Mouse (Mus musculus): ENCODE results near the gene Col4a4. TPM values are rescaled to one million over a fixed set of nuclear protein-coding genes. Genes with fewer than 3 reads are reported as not detected.
A peak's percentile ranks its signal among the peaks of the same experiment; 100 is the strongest.

Gene Col4a4
- total RNA-seq, 2 experiments from 2014 or later, result 4.2 to 5.0 TPM

GRCm38 (mm10) chr1:82476746-82477145, 109.9 kb downstream of the Col4a4 start:
- DNase-seq (ENCODE audit: low spot score in 2 of 2), result no peak

- peak in 1 of 2 experiments; percentile 13 for DNase-seq (ENCODE audit: low spot score in 2 of 2)
Observed at GRCm38 (mm10) chr1:82476256-82476655, 110.4 kb downstream of the Col4a4 start.

GRCm38 (mm10) chr1:82475821-82476220, 110.8 kb downstream of the Col4a4 start:
- no peak for DNase-seq (ENCODE audit: low spot score in 2 of 2)

GRCm38 (mm10) chr1:82475254-82475653, 111.4 kb downstream of the Col4a4 start:
- DNase-seq (ENCODE audit: low spot score in 2 of 2), result no peak

- no peak for DNase-seq (ENCODE audit: low spot score in 2 of 2)
Observed at GRCm38 (mm10) chr1:82474461-82474961, 112.1 kb downstream of the Col4a4 start.

GRCm38 (mm10) chr1:82473467-82473866, 113.2 kb downstream of the Col4a4 start:
- DNase-seq (ENCODE audit: low spot score in 2 of 2), result no peak

- no peak for DNase-seq (ENCODE audit: low spot score in 2 of 2)
Observed at GRCm38 (mm10) chr1:82470516-82471225, 116.0 kb downstream of the Col4a4 start.

- DNase-seq (ENCODE audit: low spot score in 2 of 2), result no peak
Observed at GRCm38 (mm10) chr1:82468872-82469271, 117.8 kb downstream of the Col4a4 start.

GRCm38 (mm10) chr1:82465321-82465853, 121.3 kb downstream of the Col4a4 start:
- DNase-seq (ENCODE audit: low spot score in 2 of 2), result no peak

GRCm38 (mm10) chr1:82461041-82461440, 125.6 kb downstream of the Col4a4 start:
- DNase-seq (ENCODE audit: low spot score in 2 of 2), result no peak

GRCm38 (mm10) chr1:82459926-82460325, 126.7 kb downstream of the Col4a4 start:
- DNase-seq (ENCODE audit: low spot score in 2 of 2), result no peak

GRCm38 (mm10) chr1:82459350-82459749, 127.3 kb downstream of the Col4a4 start:
- DNase-seq (ENCODE audit: low spot score in 2 of 2), result no peak

GRCm38 (mm10) chr1:82454031-82454430, 132.6 kb downstream of the Col4a4 start:
- DNase-seq (ENCODE audit: low spot score in 2 of 2), result no peak

- DNase-seq (ENCODE audit: low spot score in 2 of 2), result no peak
Observed at GRCm38 (mm10) chr1:82451927-82452651, 134.6 kb downstream of the Col4a4 start.

- DNase-seq (ENCODE audit: low spot score in 2 of 2), result no peak
Observed at GRCm38 (mm10) chr1:82449851-82450250, 136.8 kb downstream of the Col4a4 start.

GRCm38 (mm10) chr1:82446049-82446448, 140.6 kb downstream of the Col4a4 start:
- DNase-seq (ENCODE audit: low spot score in 2 of 2), result no peak

- no peak for DNase-seq (ENCODE audit: low spot score in 2 of 2)
Observed at GRCm38 (mm10) chr1:82443517-82443916, 143.1 kb downstream of the Col4a4 start.

- DNase-seq (ENCODE audit: low spot score in 2 of 2), result no peak
Observed at GRCm38 (mm10) chr1:82440123-82440522, 146.5 kb downstream of the Col4a4 start.

- DNase-seq (ENCODE audit: low spot score in 2 of 2), result no peak
Observed at GRCm38 (mm10) chr1:82437273-82437672, 149.4 kb downstream of the Col4a4 start.

GRCm38 (mm10) chr1:82433649-82434005, 153.0 kb downstream of the Col4a4 start:
- no peak for DNase-seq (ENCODE audit: low spot score in 2 of 2)

GRCm38 (mm10) chr1:82432919-82433648, 153.6 kb downstream of the Col4a4 start:
- DNase-seq (ENCODE audit: low spot score in 2 of 2), result peak; percentile 28 to 48

Measured in adrenal gland, adult 18-20 months (tissue).